Mouse (Mus musculus) kidney, adult 2 months (tissue): ENCODE measurements around the gene Bend4.

Experiments
- CTCF ChIP-seq: fragments of 200-500 bp; conservative IDR thresholded peaks from 2 replicates; pipeline ENCODE4 v1.5.1; 2011; ENCODE audit warnings: low read depth, mild to moderate bottlenecking, control low read depth, low read length, moderate library complexity, mixed read lengths; ENCODE audit not compliant: insufficient read depth, insufficient read length
- POLR2A ChIP-seq: fragments of 200-500 bp; IDR thresholded peaks from one replicate; pipeline ENCODE4 v1.6.1; 2011; ENCODE audit warnings: low read depth, low read length, control low read depth

DNA sequence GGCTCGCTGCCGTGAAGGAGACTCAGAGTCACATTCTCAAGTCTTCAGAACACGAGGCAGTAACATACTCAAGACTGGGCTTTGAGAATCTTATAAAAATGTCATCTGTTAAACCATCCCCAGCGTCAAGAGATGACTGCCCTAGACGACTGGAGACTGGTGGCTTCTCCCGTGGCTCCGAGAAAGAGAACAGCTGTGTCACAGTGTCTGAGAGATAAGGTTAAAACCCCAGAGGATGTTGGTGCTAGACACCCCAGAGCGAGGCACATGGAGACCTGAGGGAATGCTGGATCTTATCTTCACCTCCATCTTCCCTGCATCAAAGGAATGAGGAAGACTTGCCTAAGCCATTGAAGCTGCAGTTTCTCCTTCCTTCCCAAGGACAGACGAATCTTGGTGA is 23.2 kb downstream of the Bend4 start:
- no peak for TF ChIP-seq CTCF
- TF ChIP-seq POLR2A, result no peak
